Mouse (Mus musculus) hindbrain, embryonic 16.5 days (tissue): ENCODE results near the gene Zbtb20. TPM values are rescaled to one million over a fixed set of nuclear protein-coding genes. Genes with fewer than 3 reads are reported as not detected.

ENCODE experiments used
- ATAC-seq: fragments of 200-750 bp; cut with Nextera tagmentation; 2 replicates; pipeline ENCODE4 v1.8.0; 2017; ENCODE audit warnings: moderate TSS enrichment, moderate library complexity
- H3K27ac ChIP-seq: fragments of 300-500 bp; sonication (generic); 2 replicates; pipeline ENCODE4 v1.5.1; 2014; ENCODE audit warnings: low read depth, mild to moderate bottlenecking, control low read depth, low read length, moderate library complexity
- H3K27me3 ChIP-seq: fragments of 300-500 bp; sonication (generic); replicated peaks from 2 replicates; pipeline ENCODE4 v1.6.1; 2014; ENCODE audit warnings: low read length; ENCODE audit not compliant: control insufficient read depth, insufficient read depth
- H3K36me3 ChIP-seq: fragments of 300-500 bp; sonication (generic); 2 replicates; pipeline ENCODE4 v1.6.1; 2014; ENCODE audit warnings: mild to moderate bottlenecking, low read length, moderate library complexity, mixed read lengths; ENCODE audit not compliant: control insufficient read depth, insufficient read depth
- H3K4me1 ChIP-seq: fragments of 300-500 bp; sonication (generic); 2 replicates; pipeline ENCODE4 v1.6.1; 2014; ENCODE audit warnings: low read depth, low read length; ENCODE audit not compliant: control insufficient read depth, insufficient read depth
- H3K4me2 ChIP-seq: fragments of 300-500 bp; sonication (generic); 2 replicates; pipeline ENCODE4 v1.6.1; 2014; ENCODE audit warnings: mild to moderate bottlenecking, low read length, control low read depth, moderate library complexity
- H3K4me3 ChIP-seq: fragments of 300-500 bp; sonication (generic); 2 replicates; pipeline ENCODE4 v1.5.1; 2014; ENCODE audit warnings: mild to moderate bottlenecking, low read length, control low read depth, moderate library complexity
- H3K9ac ChIP-seq: fragments of 300-500 bp; sonication (generic); 2 replicates; pipeline ENCODE4 v1.6.1; 2014; ENCODE audit warnings: low read depth, mild to moderate bottlenecking, control low read depth, low read length, moderate library complexity
- H3K9me3 ChIP-seq: fragments of 300-500 bp; sonication (generic); 2 replicates; pipeline ENCODE4 v1.6.1; 2014; ENCODE audit warnings: mild to moderate bottlenecking, low read length, moderate library complexity; ENCODE audit not compliant: control insufficient read depth
- WGBS: fragments of 180-500 bp; shearing (Covaris S2); extraction: QIAGEN DNeasy Blood & Tissue Kit; methylation state at CpG from one replicate; pipeline ENCODE4 v1.1.7; 2014; 5-methylcytosine and 5-hydroxymethylcytosine counted together
- polyA plus RNA-seq: library from polyadenylated mRNA; unstranded; fragments of >200 nt; fragmentation: Nextera tagmentation; extraction: Ambion mirVana; gene quantifications from 2 replicates; pipeline ENCODE4 v1.2.1, GENCODE M21; 2015

The Zbtb20 gene
- polyA plus RNA-seq, 1 experiment from 2014 or later: 46.6 TPM

- Histone ChIP-seq H3K27me3 (no peaks in the 10 kb centered on the region), H3K4me3 (no peak overlapping the region), H3K4me1 (no peaks in the 10 kb centered on the region), H3K27ac (no peak overlapping the region), H3K4me2 (no peak overlapping the region), H3K9me3 (no peaks in the 10 kb centered on the region), H3K36me3 (no peaks in the 10 kb centered on the region), H3K9ac (no peak overlapping the region)
- 68% methylated on average over 2 of the region's 2 CpGs for WGBS
- no peak for ATAC-seq
Observed at GRCm38 (mm10) chr16:43080403-43080802, 204.7 kb downstream of the Zbtb20 start.

GRCm38 (mm10) chr16:43080923-43081702, 205.4 kb downstream of the Zbtb20 start:
- Histone ChIP-seq H3K9ac (no peak overlapping the region), H3K4me1 (no peaks in the 10 kb centered on the region), H3K36me3 (no peaks in the 10 kb centered on the region), H3K4me3 (no peak overlapping the region), H3K27ac (no peak overlapping the region), H3K27me3 (no peaks in the 10 kb centered on the region), H3K9me3 (no peaks in the 10 kb centered on the region), H3K4me2 (no peak overlapping the region)
- peak; percentile 65; the same call in 1 of the 2 replicates for ATAC-seq
- WGBS: 57% methylated on average over 5 of the region's 5 CpGs

- H3K4me1 ChIP-seq: no peaks in the 10 kb centered on the region
- H3K36me3 ChIP-seq: no peaks in the 10 kb centered on the region
- ATAC-seq: no peak
- 71% methylated on average over 6 of the region's 6 CpGs for WGBS
- no peak overlapping the region for H3K4me2 ChIP-seq
- H3K9ac ChIP-seq: no peak overlapping the region
- H3K27me3 ChIP-seq: no peaks in the 10 kb centered on the region
- no peak overlapping the region for H3K27ac ChIP-seq
- H3K4me3 ChIP-seq: no peak overlapping the region
- H3K9me3 ChIP-seq: no peaks in the 10 kb centered on the region
Observed at GRCm38 (mm10) chr16:43081995-43082394, 206.3 kb downstream of the Zbtb20 start.

- no peak for ATAC-seq
- Histone ChIP-seq H3K4me1 (no peaks in the 10 kb centered on the region), H3K9me3 (no peaks in the 10 kb centered on the region), H3K36me3 (no peaks in the 10 kb centered on the region), H3K9ac (no peak overlapping the region), H3K27ac (no peak overlapping the region), H3K4me2 (no peak overlapping the region), H3K27me3 (no peaks in the 10 kb centered on the region), H3K4me3 (no peak overlapping the region)
- whole genome bisulfite sequencing: 81% methylated on average over 5 of the region's 5 CpGs
Observed at GRCm38 (mm10) chr16:43082801-43083200, 207.1 kb downstream of the Zbtb20 start.

GRCm38 (mm10) chr16:43090188-43090587, 214.5 kb downstream of the Zbtb20 start:
- Histone ChIP-seq H3K4me3 (no peak overlapping the region), H3K4me1 (no peaks in the 10 kb centered on the region), H3K36me3 (no peaks in the 10 kb centered on the region), H3K27me3 (no peaks in the 10 kb centered on the region), H3K9ac (no peak overlapping the region), H3K4me2 (no peak overlapping the region), H3K27ac (no peak overlapping the region), H3K9me3 (no peaks in the 10 kb centered on the region)
- 76% methylated on average over 3 of the region's 3 CpGs for WGBS
- ATAC-seq: no peak

- Histone ChIP-seq H3K27me3 (no peaks in the 10 kb centered on the region), H3K27ac (no peak overlapping the region), H3K9me3 (no peaks in the 10 kb centered on the region), H3K4me2 (no peak overlapping the region), H3K4me3 (no peak overlapping the region), H3K36me3 (no peaks in the 10 kb centered on the region), H3K9ac (no peak overlapping the region), H3K4me1 (no peaks in the 10 kb centered on the region)
- 85% methylated on average over 1 of the region's 1 CpGs for WGBS
- no peak for ATAC-seq
Observed at GRCm38 (mm10) chr16:43094161-43094560, 218.5 kb downstream of the Zbtb20 start.

GRCm38 (mm10) chr16:43094756-43095155, 219.1 kb downstream of the Zbtb20 start:
- WGBS: 61% methylated on average over 6 of the region's 6 CpGs
- Histone ChIP-seq H3K27ac (no peak overlapping the region), H3K27me3 (no peaks in the 10 kb centered on the region), H3K9ac (no peak overlapping the region), H3K9me3 (no peaks in the 10 kb centered on the region), H3K36me3 (no peaks in the 10 kb centered on the region), H3K4me2 (no peak overlapping the region), H3K4me3 (no peak overlapping the region), H3K4me1 (no peaks in the 10 kb centered on the region)
- ATAC-seq: no peak

GRCm38 (mm10) chr16:43096040-43096439, 220.4 kb downstream of the Zbtb20 start:
- no peak overlapping the region for H3K27ac ChIP-seq

GRCm38 (mm10) chr16:43098153-43098552, 222.5 kb downstream of the Zbtb20 start:
- Histone ChIP-seq H3K27ac (no peak overlapping the region), H3K4me3 (no peak overlapping the region), H3K36me3 (no peaks in the 10 kb centered on the region), H3K27me3 (no peaks in the 10 kb centered on the region), H3K9ac (no peak overlapping the region), H3K9me3 (no peaks in the 10 kb centered on the region), H3K4me2 (no peak overlapping the region), H3K4me1 (no peaks in the 10 kb centered on the region)
- no peak for ATAC-seq
- WGBS: 51% methylated on average over 4 of the region's 4 CpGs

More at GRCm38 (mm10) chr16:43096040-43096439, 220.4 kb downstream of the Zbtb20 start:
- H3K9me3 ChIP-seq: no peaks in the 10 kb centered on the region
- no peak overlapping the region for H3K9ac ChIP-seq
- no peaks in the 10 kb centered on the region for H3K27me3 ChIP-seq
- ATAC-seq: no peak
- no peak overlapping the region for H3K4me2 ChIP-seq
- no peaks in the 10 kb centered on the region for H3K36me3 ChIP-seq
- H3K4me3 ChIP-seq: no peak overlapping the region
- H3K4me1 ChIP-seq: no peaks in the 10 kb centered on the region
